12 mouse cellular contexts compared by ENCODE assay signal in the genomic region with DNA sequence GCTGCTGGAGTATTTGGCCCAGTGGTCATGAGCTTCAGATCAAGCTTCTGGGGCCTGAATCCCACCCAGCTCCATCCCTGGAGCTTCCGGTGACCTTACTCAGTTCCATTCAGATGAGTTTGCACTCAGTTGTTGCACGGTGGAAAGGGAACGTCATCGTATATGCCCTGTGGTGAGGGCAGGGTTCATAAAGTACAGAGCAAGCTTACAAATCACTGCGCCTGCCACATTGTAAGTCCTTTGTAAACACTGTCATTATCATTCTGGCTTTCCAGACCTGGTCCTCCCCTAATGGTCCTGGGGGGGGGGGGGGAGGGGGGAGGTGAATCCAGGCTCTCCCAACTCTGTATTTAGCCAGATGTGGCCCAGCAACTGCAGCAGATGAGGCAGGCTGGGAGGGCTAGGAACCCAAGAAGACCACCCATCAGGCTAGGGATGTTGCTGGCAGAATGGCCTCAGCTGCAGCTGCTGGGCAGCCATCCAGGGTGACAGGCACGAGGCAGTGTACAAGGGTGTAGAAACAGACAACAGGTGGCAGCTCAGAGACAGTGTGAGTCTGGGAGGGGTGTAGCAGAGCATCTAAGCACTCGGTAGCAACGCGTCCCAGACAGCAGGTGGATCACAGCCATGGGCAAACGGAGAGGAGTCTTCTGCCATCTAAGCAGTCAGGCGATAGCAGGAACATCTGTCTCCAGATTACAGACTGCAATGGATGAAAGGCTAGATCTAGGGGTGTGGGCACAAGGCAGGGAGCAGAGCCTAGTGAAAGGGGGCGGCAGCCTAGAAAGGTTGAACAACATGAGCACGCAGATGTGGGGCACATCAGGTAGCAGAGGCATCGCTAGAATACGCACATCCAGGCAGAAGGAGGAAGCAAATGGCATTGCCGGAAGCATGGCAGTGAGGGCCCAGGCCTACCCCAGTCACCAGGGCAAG. TPM values are rescaled to one million over a fixed set of nuclear protein-coding genes. Genes with fewer than 3 reads are reported as not detected.
DNase-seq lines count a peak whose midpoint lies in the region; ATAC-seq and TF ChIP-seq lines count a peak whose summit lies in the region.
"Had no signal": no experiment of that assay in that cellular context is flagged by ENCODE, and none has a peak within 500 bp of the region (broad histone marks: within the 10 kb centered on the region; RNA-seq: fewer than 3 reads in every experiment).

No protein-coding gene starts in this region.

- no peak overlapping the region for H3K4me3 ChIP-seq in heart, embryonic 10.5 days
- no peak overlapping the region for H3K4me3 ChIP-seq in limb, embryonic 14.5 days (replicated peaks; ENCODE audit: low read length)
- no peak overlapping the region for H3K4me3 ChIP-seq in stomach, embryonic 16.5 days (replicated peaks; ENCODE audit: low read length)
- H3K4me3 ChIP-seq: heart, embryonic 15.5 days; liver, embryonic 12.5 days had no signal

- peak; percentile 70 for DNase-seq in heart, embryonic 10.5 days (ENCODE audit: low spot score)
- DNase-seq in heart, adult 9 months (ENCODE audit: low spot score in 2 of 2) = no peak
- DNase-seq in retina, postnatal 1 day = peak; percentile 50
- no peak for DNase-seq in retina, embryonic 14.5 days (ENCODE audit: low spot score)
- peak; percentile 50 for DNase-seq in limb, embryonic 14.5 days (ENCODE audit: low spot score)
- no peak for DNase-seq in adrenal gland, postnatal 25 days
- no peak for DNase-seq in frontal cortex, postnatal 10 days (ENCODE audit: low spot score in 2 of 2)
- DNase-seq: cerebellum, adult 18-20 months had no signal

- TF ChIP-seq POLR2A in limb, embryonic 14.5 days (IDR thresholded peaks at IDR 0.05; ENCODE audit: borderline replicate concordance, extremely low read depth, insufficient read depth, insufficient read length) = no peak

- H3K27ac ChIP-seq in heart, embryonic 10.5 days = 0 out of 2 replicates have a peak overlapping the region, but pooled peaks have one; percentile 47
- no peak overlapping the region for H3K27ac ChIP-seq in limb, embryonic 14.5 days (replicated peaks; ENCODE audit: low read depth, low read length)
- no peak overlapping the region for H3K27ac ChIP-seq in stomach, embryonic 16.5 days (ENCODE audit: low read length)
- H3K27ac ChIP-seq: heart, embryonic 15.5 days; liver, embryonic 12.5 days had no signal

- H3K27me3 ChIP-seq in heart, embryonic 10.5 days (ENCODE audit: insufficient read depth, poor library complexity, severe bottlenecking) = peaks cover 12% of the 10 kb centered on the region; the same call in 1 of the 2 replicates
- H3K27me3 ChIP-seq in limb, embryonic 14.5 days (ENCODE audit: control insufficient read depth, insufficient read depth, low read length) = peaks cover 12% of the 10 kb centered on the region; the same call in 1 of the 2 replicates
- no peaks in the 10 kb centered on the region for H3K27me3 ChIP-seq in stomach, embryonic 16.5 days (ENCODE audit: control insufficient read depth, insufficient read depth, low read length)
- H3K27me3 ChIP-seq: CH12.LX; heart, embryonic 15.5 days; liver, embryonic 12.5 days had no signal

- H3K4me1 ChIP-seq in heart, embryonic 10.5 days = peaks cover 21% of the 10 kb centered on the region
- no peaks in the 10 kb centered on the region for H3K4me1 ChIP-seq in limb, embryonic 14.5 days (ENCODE audit: control insufficient read depth, insufficient read depth, low read length)
- peaks cover 13% of the 10 kb centered on the region; the same call in 1 of the 2 replicates for H3K4me1 ChIP-seq in stomach, embryonic 16.5 days (ENCODE audit: control insufficient read depth, insufficient read depth, low read length)
- H3K4me1 ChIP-seq: heart, embryonic 15.5 days; liver, embryonic 12.5 days had no signal

- no peaks in the 10 kb centered on the region for H3K36me3 ChIP-seq in heart, embryonic 10.5 days
- no peaks in the 10 kb centered on the region for H3K36me3 ChIP-seq in limb, embryonic 14.5 days (ENCODE audit: control insufficient read depth, insufficient read depth, low read length)
- no peaks in the 10 kb centered on the region for H3K36me3 ChIP-seq in stomach, embryonic 16.5 days (ENCODE audit: control insufficient read depth, insufficient read depth, low read length)
- H3K36me3 ChIP-seq: heart, embryonic 15.5 days; liver, embryonic 12.5 days had no signal

- H3K4me2 ChIP-seq in limb, embryonic 14.5 days (replicated peaks; ENCODE audit: low read depth, low read length, severe bottlenecking) = no peak overlapping the region
- no peak overlapping the region for H3K4me2 ChIP-seq in stomach, embryonic 16.5 days (ENCODE audit: low read depth, low read length)
- H3K4me2 ChIP-seq: heart, embryonic 15.5 days; liver, embryonic 12.5 days had no signal

- ATAC-seq in limb, embryonic 14.5 days (ENCODE audit: low FRiP score, low read depth) = peak; percentile 91
- ATAC-seq in stomach, embryonic 16.5 days (ENCODE audit: insufficient read depth, low FRiP score) = peak; percentile 68; the same call in 1 of the 2 replicates
- ATAC-seq: liver, embryonic 12.5 days had no signal

- H3K9me3 ChIP-seq in heart, embryonic 10.5 days = no peaks in the 10 kb centered on the region
- H3K9me3 ChIP-seq in limb, embryonic 14.5 days (ENCODE audit: control insufficient read depth, low read length) = no peaks in the 10 kb centered on the region
- H3K9me3 ChIP-seq in stomach, embryonic 16.5 days (replicated peaks; ENCODE audit: control insufficient read depth, low read length) = no peaks in the 10 kb centered on the region
- H3K9me3 ChIP-seq: heart, embryonic 15.5 days; liver, embryonic 12.5 days had no signal

- H3K9ac ChIP-seq in limb, embryonic 14.5 days (ENCODE audit: low read depth, low read length, severe bottlenecking) = no peak overlapping the region
- H3K9ac ChIP-seq in stomach, embryonic 16.5 days (ENCODE audit: low read length) = no peak overlapping the region
- H3K9ac ChIP-seq: heart, embryonic 15.5 days; liver, embryonic 12.5 days had no signal

- 72% methylated on average over 16 of the region's 16 CpGs for WGBS in heart, embryonic 10.5 days
- whole genome bisulfite sequencing in limb, embryonic 14.5 days = 61% methylated on average over 16 of the region's 16 CpGs
- WGBS in stomach, embryonic 16.5 days = 43% methylated on average over 16 of the region's 16 CpGs

RNA-seq across cellular contexts. Expression of gene Pkdcc, which starts 23.3 kb away (rescaled TPM):
- polyA plus RNA-seq in heart, embryonic 10.5 days (2016; fragmentation: Nextera tagmentation; extraction: Ambion mirVana) = 13.8 and 27.4 TPM in 2 replicates
- 145 and 226 TPM in 2 replicates for polyA plus RNA-seq in limb, embryonic 14.5 days (2012; rRNA removed)
- polyA plus RNA-seq in limb, embryonic 14.5 days (2014; fragmentation: Nextera tagmentation; extraction: Ambion mirVana) = 20.4 and 20.9 TPM in 2 replicates
- polyA plus RNA-seq in stomach, embryonic 16.5 days (2015; fragmentation: Nextera tagmentation; extraction: Ambion mirVana) = 16.2 and 16.4 TPM in 2 replicates
- 137 and 154 TPM in 2 replicates for total RNA-seq in adrenal gland, postnatal 25 days (2021)

Comparison
In these comparisons a context has a peak if more than half of its experiments do, and no peak if none do; other contexts are left out.
1. DNase-seq: peak in heart, embryonic 10.5 days (single experiment), retina, postnatal 1 day (single experiment) and limb, embryonic 14.5 days (single experiment); none in heart, adult 9 months (0 of 2), retina, embryonic 14.5 days (single experiment), adrenal gland, postnatal 25 days (single experiment) and frontal cortex, postnatal 10 days (0 of 2).